Mouse (Mus musculus): ENCODE results near the gene Serpina3j.

GRCm38 (mm10) chr12:104322454-104322853 is 8.1 kb downstream of the Serpina3j start:
- TF ChIP-seq POLR2A (IDR thresholded peaks at IDR 0.05; ENCODE audit: low read depth, low read length) (no peak), CTCF (IDR thresholded peaks at IDR 0.05; ENCODE audit: extremely low read depth, insufficient read length, insufficient replicate concordance, low read depth, low read length) (no peak)
